ENCODE assay signal across 8 mouse cellular contexts in the genomic region with DNA sequence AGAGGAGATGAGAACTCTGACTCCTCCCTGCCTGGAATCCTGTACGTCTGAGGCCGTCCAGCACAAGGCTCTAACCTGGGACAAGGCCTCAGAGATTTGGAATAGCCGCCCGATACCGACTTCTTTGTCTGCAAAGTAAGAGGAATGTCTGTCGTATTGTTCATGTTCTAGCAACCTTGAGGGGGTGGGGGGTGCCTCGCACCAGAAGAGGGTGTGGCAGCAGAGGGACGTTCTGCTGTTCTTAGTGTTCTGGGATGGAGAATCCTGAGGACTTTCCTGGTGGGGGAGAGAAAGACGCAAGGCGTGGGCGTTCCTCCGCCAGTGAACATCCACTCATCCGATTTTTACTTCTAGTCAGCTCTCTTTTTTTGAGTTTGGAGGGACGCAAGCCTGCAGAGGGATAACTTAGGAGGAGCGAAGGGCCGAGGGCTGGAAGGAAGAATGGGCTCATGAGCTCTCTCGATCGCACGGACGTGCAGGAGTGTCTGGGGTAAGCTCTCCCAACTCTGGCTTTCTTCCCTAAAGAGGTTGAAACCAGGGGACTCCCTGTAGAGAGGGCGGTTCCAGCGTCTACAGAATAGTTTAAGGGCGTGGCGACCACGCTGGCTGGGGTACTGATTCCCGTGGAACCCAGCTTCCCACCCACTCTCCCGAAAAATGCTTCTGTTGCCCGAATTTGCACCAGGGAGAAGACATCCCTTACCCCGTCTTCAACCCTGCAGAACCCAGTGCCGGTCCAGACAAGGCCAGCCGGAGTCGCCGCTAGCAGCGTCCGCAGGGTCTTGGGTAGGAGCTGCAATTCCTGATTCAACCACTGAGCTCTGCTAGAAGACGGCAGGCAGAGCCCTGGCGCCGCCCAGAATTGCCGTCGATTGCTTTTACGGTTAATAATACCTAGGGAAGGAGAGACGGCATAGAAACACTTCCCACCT. TPM values are rescaled to one million over a fixed set of nuclear protein-coding genes. Genes with fewer than 3 reads are reported as not detected.
DNase-seq lines count a peak whose midpoint lies in the region; ATAC-seq and TF ChIP-seq lines count a peak whose summit lies in the region.

A gene (minus strand): TSS at position 791 of the 932 bp plus-strand sequence.
A gene (minus strand): TSS at position 804 of the 932 bp plus-strand sequence.

- H3K4me2 ChIP-seq in limb, embryonic 14.5 days (replicated peaks; ENCODE audit: low read depth, low read length, severe bottlenecking), result peak within 1 kb of the TSS; percentile 48
- peak within 1 kb of the TSS; percentile 63 for H3K4me2 ChIP-seq in midbrain, embryonic 14.5 days (ENCODE audit: low read length)
- H3K4me2 ChIP-seq in stomach, embryonic 14.5 days (replicated peaks; ENCODE audit: low read depth, low read length), result peak within 1 kb of the TSS; percentile 44

- H3K4me1 ChIP-seq in testis, adult 2 months (ENCODE audit: control insufficient read depth, insufficient read depth, low read length), result peaks cover 20% of the 10 kb centered on the region
- H3K4me1 ChIP-seq in heart, adult 2 months (ENCODE audit: control insufficient read depth, insufficient read depth, low read length), result no peaks in the 10 kb centered on the region
- peaks cover 28% of the 10 kb centered on the region for H3K4me1 ChIP-seq in limb, embryonic 14.5 days (ENCODE audit: control insufficient read depth, insufficient read depth, low read length)
- H3K4me1 ChIP-seq in midbrain, embryonic 14.5 days (ENCODE audit: control insufficient read depth, insufficient read depth, low read length), result peaks cover 17% of the 10 kb centered on the region
- peaks cover 9% of the 10 kb centered on the region; the same call in 1 of the 2 replicates for H3K4me1 ChIP-seq in stomach, embryonic 14.5 days (ENCODE audit: control insufficient read depth, insufficient read depth, low read length)

- H3K4me3 ChIP-seq in testis, adult 2 months (ENCODE audit: control insufficient read depth, low read depth, low read length), result peak within 1 kb of the TSS; percentile 38
- peak within 1 kb of the TSS; percentile 44 for H3K4me3 ChIP-seq in heart, adult 2 months
- H3K4me3 ChIP-seq in limb, embryonic 14.5 days (replicated peaks; ENCODE audit: low read length), result peak within 1 kb of the TSS; percentile 37
- peak within 1 kb of the TSS; percentile 41 for H3K4me3 ChIP-seq in midbrain, embryonic 14.5 days (replicated peaks; ENCODE audit: low read depth, low read length)
- H3K4me3 ChIP-seq in stomach, embryonic 14.5 days (ENCODE audit: low read depth, low read length), result peak within 1 kb of the TSS; percentile 27

- peak; percentile 78 for ATAC-seq in limb, embryonic 14.5 days (ENCODE audit: low FRiP score, low read depth)
- ATAC-seq in midbrain, embryonic 14.5 days (ENCODE audit: low FRiP score, low TSS enrichment), result peak; percentile 77
- peak; percentile 76; the same call in 1 of the 2 replicates for ATAC-seq in stomach, embryonic 14.5 days (ENCODE audit: insufficient number of reproducible peaks, insufficient read depth, low FRiP score, low read depth)

- 5% methylated on average over 42 of the region's 42 CpGs for WGBS in heart, adult 2 months
- WGBS in limb, embryonic 14.5 days, result 2% methylated on average over 42 of the region's 42 CpGs
- under 1% methylated on average over 42 of the region's 42 CpGs for WGBS in midbrain, embryonic 14.5 days
- 3% methylated on average over 42 of the region's 42 CpGs for WGBS in stomach, embryonic 14.5 days

- no peak for DNase-seq in testis, postnatal 14 days (ENCODE audit: low spot score)
- peak; percentile 80 for DNase-seq in embryo, embryonic 9.5 days (ENCODE audit: extremely low spot score)
- DNase-seq in heart, adult 2 months, result peak; percentile 74 to 79
- DNase-seq in kidney, adult 11 months, result peak; percentile 66
- peak; percentile 89 for DNase-seq in limb, embryonic 14.5 days (ENCODE audit: low spot score)
- peak; percentile 90 for DNase-seq in midbrain, embryonic 14.5 days

- no peaks in the 10 kb centered on the region for H3K9me3 ChIP-seq in limb, embryonic 14.5 days (ENCODE audit: control insufficient read depth, low read length)
- no peaks in the 10 kb centered on the region for H3K9me3 ChIP-seq in midbrain, embryonic 14.5 days (ENCODE audit: control insufficient read depth, low read length)
- H3K9me3 ChIP-seq in stomach, embryonic 14.5 days (ENCODE audit: control insufficient read depth, low read depth, low read length), result no peaks in the 10 kb centered on the region

- peaks cover 4% of the 10 kb centered on the region for H3K27me3 ChIP-seq in testis, adult 2 months (ENCODE audit: control insufficient read depth, insufficient read depth, low read length)
- peaks cover 20% of the 10 kb centered on the region for H3K27me3 ChIP-seq in heart, adult 2 months (ENCODE audit: control insufficient read depth, insufficient read depth, low read length)
- peaks cover 52% of the 10 kb centered on the region for H3K27me3 ChIP-seq in limb, embryonic 14.5 days (ENCODE audit: control insufficient read depth, insufficient read depth, low read length)
- H3K27me3 ChIP-seq in midbrain, embryonic 14.5 days (ENCODE audit: control insufficient read depth, insufficient read depth, low read length), result peaks cover 47% of the 10 kb centered on the region
- peaks cover 44% of the 10 kb centered on the region for H3K27me3 ChIP-seq in stomach, embryonic 14.5 days (ENCODE audit: control insufficient read depth, insufficient read depth, low read length)

- no peaks in the 10 kb centered on the region for H3K79me2 ChIP-seq in heart, adult 2 months (replicated peaks; ENCODE audit: control insufficient read depth, insufficient read depth, low read length)

- H3K9ac ChIP-seq in heart, adult 2 months (ENCODE audit: low read depth, low read length), result peak within 1 kb of the TSS; percentile 34; the same call in 1 of the 2 replicates
- peak within 1 kb of the TSS; percentile 36; the same call in 1 of the 2 replicates for H3K9ac ChIP-seq in limb, embryonic 14.5 days (ENCODE audit: low read depth, low read length, severe bottlenecking)
- peak within 1 kb of the TSS; percentile 55 for H3K9ac ChIP-seq in midbrain, embryonic 14.5 days (replicated peaks; ENCODE audit: low read length)
- H3K9ac ChIP-seq in stomach, embryonic 14.5 days (replicated peaks; ENCODE audit: low read depth, low read length), result no peak within 1 kb of the TSS

- TF ChIP-seq POLR2A in testis, adult 2 months (IDR thresholded peaks at IDR 0.05; ENCODE audit: control insufficient read depth, low read depth, low read length), result no peak
- TF ChIP-seq POLR2A in heart, adult 2 months (IDR thresholded peaks at IDR 0.05; ENCODE audit: insufficient read depth, low read depth, low read length), result no peak
- no peak for TF ChIP-seq POLR2A in limb, embryonic 14.5 days (IDR thresholded peaks at IDR 0.05; ENCODE audit: borderline replicate concordance, extremely low read depth, insufficient read depth, insufficient read length)

- TF ChIP-seq EP300 in heart, adult 2 months (IDR thresholded peaks at IDR 0.05; ENCODE audit: insufficient read depth, low read depth, low read length), result no peak

- intact Hi-C loops in heart, adult 2 months (cut with DNase I), result loop anchor here (1.0 kb wide), 1 partner anchor 165 kb away; no protein-coding TSS in a partner anchor

- TF ChIP-seq CTCF in testis, adult 2 months (IDR thresholded peaks at IDR 0.05; ENCODE audit: control insufficient read depth, insufficient read depth, insufficient replicate concordance, low read depth, low read length), result peak; percentile 33; the same call in 1 of the 2 replicates
- TF ChIP-seq CTCF in heart, adult 2 months (IDR thresholded peaks at IDR 0.05), result peak; percentile 60

- no peak within 1 kb of the TSS for H3K27ac ChIP-seq in testis, adult 2 months (ENCODE audit: control insufficient read depth, insufficient read depth, low read depth, low read length)
- no peak within 1 kb of the TSS; the same call in 1 of the 2 replicates for H3K27ac ChIP-seq in heart, adult 2 months
- H3K27ac ChIP-seq in limb, embryonic 14.5 days (replicated peaks; ENCODE audit: low read depth, low read length), result no peak within 1 kb of the TSS
- H3K27ac ChIP-seq in midbrain, embryonic 14.5 days (replicated peaks; ENCODE audit: low read depth, low read length), result peak within 1 kb of the TSS; percentile 90
- no peak within 1 kb of the TSS for H3K27ac ChIP-seq in stomach, embryonic 14.5 days (ENCODE audit: low read length)

- H3K36me3 ChIP-seq in testis, adult 2 months (ENCODE audit: control insufficient read depth, insufficient read depth, low read length), result no peaks in the 10 kb centered on the region
- no peaks in the 10 kb centered on the region for H3K36me3 ChIP-seq in heart, adult 2 months (ENCODE audit: control insufficient read depth, insufficient read depth, low read length)
- no peaks in the 10 kb centered on the region for H3K36me3 ChIP-seq in limb, embryonic 14.5 days (ENCODE audit: control insufficient read depth, insufficient read depth, low read length)
- no peaks in the 10 kb centered on the region for H3K36me3 ChIP-seq in midbrain, embryonic 14.5 days (ENCODE audit: control insufficient read depth, insufficient read depth, low read length)
- no peaks in the 10 kb centered on the region for H3K36me3 ChIP-seq in stomach, embryonic 14.5 days (ENCODE audit: control insufficient read depth, insufficient read depth, low read length)

RNA-seq across cellular contexts. Expression of the first gene that starts in this region (rescaled TPM):
- polyA plus RNA-seq in testis, adult 2 months (2012; rRNA removed), result 5.6 and 8.4 TPM in 2 replicates
- 10 to 100 TPM; 19.1 to 29.8 TPM for total RNA-seq in heart, adult 2 months (2021)
- polyA plus RNA-seq in heart, adult 2 months (2012; rRNA removed), result 100.0 and 139 TPM in 2 replicates
- 493 and 711 TPM in 2 replicates for polyA plus RNA-seq in limb, embryonic 14.5 days (2012; rRNA removed)
- polyA plus RNA-seq in limb, embryonic 14.5 days (2014; fragmentation: Nextera tagmentation; extraction: Ambion mirVana), result 143 and 153 TPM in 2 replicates
- polyA plus RNA-seq in midbrain, embryonic 14.5 days (2014; fragmentation: Nextera tagmentation; extraction: Ambion mirVana), result 2.4 and 16.6 TPM in 2 replicates
- polyA plus RNA-seq in stomach, embryonic 14.5 days (2014; fragmentation: Nextera tagmentation; extraction: Ambion mirVana), result 83.3 and 87.9 TPM in 2 replicates

RNA-seq across cellular contexts. Expression of the second gene that starts in this region (rescaled TPM):
- 5.1 and 5.2 TPM in 2 replicates for polyA plus RNA-seq in testis, adult 2 months (2012; rRNA removed)
- under 1 TPM; 0.57 to 0.96 TPM for total RNA-seq in heart, adult 2 months (2021)
- polyA plus RNA-seq in heart, adult 2 months (2012; rRNA removed), result 0.61 and 1.8 TPM in 2 replicates
- 12.2 and 24.8 TPM in 2 replicates for polyA plus RNA-seq in limb, embryonic 14.5 days (2012; rRNA removed)
- polyA plus RNA-seq in limb, embryonic 14.5 days (2014; fragmentation: Nextera tagmentation; extraction: Ambion mirVana), result 1.7 and 2.7 TPM in 2 replicates
- polyA plus RNA-seq in midbrain, embryonic 14.5 days (2014; fragmentation: Nextera tagmentation; extraction: Ambion mirVana), result 51.6 and 96.9 TPM in 2 replicates
- 1.7 and 2.6 TPM in 2 replicates for polyA plus RNA-seq in stomach, embryonic 14.5 days (2014; fragmentation: Nextera tagmentation; extraction: Ambion mirVana)
